Mouse (Mus musculus): Measurements from ENCODE around the gene Topbp1. TPM values are rescaled to one million over a fixed set of nuclear protein-coding genes. Genes with fewer than 3 reads are reported as not detected.

Topbp1 gene
- total and polyA plus RNA-seq, 3 experiments, result 59.7 to 472 (median 298) TPM

DNA sequence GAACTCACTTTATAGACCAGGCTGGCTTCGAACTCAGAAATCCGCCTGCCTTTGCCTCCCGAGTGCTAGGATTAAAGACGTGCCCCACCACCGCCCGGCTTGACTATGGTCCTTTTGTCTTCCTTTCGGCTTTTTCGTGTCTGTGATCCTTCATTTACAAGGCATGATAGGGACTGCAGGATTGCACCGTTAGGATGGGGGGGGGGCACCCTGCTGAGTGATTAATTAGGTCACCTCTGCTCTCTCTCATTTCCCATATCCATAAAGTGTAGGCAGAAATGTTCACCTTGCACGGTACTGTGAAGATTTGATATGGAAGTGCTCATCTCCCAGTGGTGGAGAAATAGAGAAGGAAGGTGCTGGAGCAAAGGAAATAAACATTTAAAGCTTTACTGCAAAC lies 73.7 kb downstream of the Topbp1 start:
- DNase-seq (ENCODE audit: low spot score) (no peak), ATAC-seq (ENCODE audit: extremely low read depth, insufficient number of reproducible peaks, low FRiP score, poor library complexity, severe bottlenecking) (no peak)
- Histone ChIP-seq H3K4me3 (ENCODE audit: low read depth, low read length) (no peak overlapping the region), H3K27me3 (ENCODE audit: insufficient read depth, low read length) (peaks cover 6% of the 10 kb centered on the region), H3K4me1 (ENCODE audit: insufficient read depth, low read depth, low read length) (no peaks in the 10 kb centered on the region), H3K36me3 (replicated peaks) (no peaks in the 10 kb centered on the region), H3K9me3 (replicated peaks) (no peaks in the 10 kb centered on the region)
- TF ChIP-seq CTCF (IDR thresholded peaks at IDR 0.05; ENCODE audit: low read depth, low read length), result no peak
- TF ChIP-seq GATA1 (IDR thresholded peaks at IDR 0.05; ENCODE audit: borderline replicate concordance, low read length), result no peak
- no peak for TF ChIP-seq GATA2 (IDR thresholded peaks at IDR 0.05; ENCODE audit: borderline replicate concordance, low read depth, low read length)
- no peak for TF ChIP-seq TAL1 (conservative IDR thresholded peaks at IDR 0.05; ENCODE audit: low read depth, low read length)
- no peak for TF ChIP-seq POLR2AphosphoS5 (IDR thresholded peaks at IDR 0.05; ENCODE audit: insufficient replicate concordance, low read depth, low read length)

DNA sequence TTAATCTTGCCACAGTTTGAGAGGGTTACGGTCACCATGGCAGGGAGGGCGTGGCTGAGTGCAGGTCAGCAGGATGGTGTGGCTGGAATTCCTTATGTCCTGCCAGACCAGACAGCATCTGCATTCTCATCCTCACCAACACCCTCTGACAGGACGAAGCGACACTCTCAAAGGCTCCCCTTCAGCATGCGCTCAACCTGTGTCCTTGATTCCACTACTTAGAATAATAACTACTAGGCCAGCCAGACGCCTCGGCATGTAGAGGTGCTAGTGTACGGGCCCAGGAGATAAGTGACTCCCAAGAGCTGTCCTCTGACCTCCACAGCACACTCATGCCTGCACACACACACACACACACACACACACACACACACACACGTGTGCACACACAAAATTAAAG lies 74.2 kb downstream of the Topbp1 start:
- no peak for ATAC-seq (ENCODE audit: extremely low read depth, insufficient number of reproducible peaks, low FRiP score, poor library complexity, severe bottlenecking)
- peaks cover 6% of the 10 kb centered on the region for H3K27me3 ChIP-seq (ENCODE audit: insufficient read depth, low read length)
- no peak overlapping the region for H3K4me3 ChIP-seq (ENCODE audit: low read depth, low read length)
- no peaks in the 10 kb centered on the region for H3K4me1 ChIP-seq (ENCODE audit: insufficient read depth, low read depth, low read length)
- no peak for DNase-seq (ENCODE audit: low spot score)
- H3K9me3 ChIP-seq (replicated peaks), result no peaks in the 10 kb centered on the region
- H3K36me3 ChIP-seq (replicated peaks), result no peaks in the 10 kb centered on the region
- TF ChIP-seq GATA2 (IDR thresholded peaks at IDR 0.05; ENCODE audit: borderline replicate concordance, low read depth, low read length) (no peak), TAL1 (conservative IDR thresholded peaks at IDR 0.05; ENCODE audit: low read depth, low read length) (no peak), CTCF (IDR thresholded peaks at IDR 0.05; ENCODE audit: low read depth, low read length) (no peak), GATA1 (IDR thresholded peaks at IDR 0.05; ENCODE audit: borderline replicate concordance, low read length) (no peak), POLR2AphosphoS5 (IDR thresholded peaks at IDR 0.05; ENCODE audit: insufficient replicate concordance, low read depth, low read length) (no peak)

- no peaks in the 10 kb centered on the region for H3K4me1 ChIP-seq (ENCODE audit: insufficient read depth, low read depth, low read length)
- H3K27me3 ChIP-seq (ENCODE audit: insufficient read depth, low read length), result peaks cover 6% of the 10 kb centered on the region; the same call in 1 of the 2 replicates
- no peaks in the 10 kb centered on the region for H3K9me3 ChIP-seq (replicated peaks)
- DNase-seq (ENCODE audit: low spot score) (no peak), ATAC-seq (ENCODE audit: extremely low read depth, insufficient number of reproducible peaks, low FRiP score, poor library complexity, severe bottlenecking) (no peak)
- H3K4me3 ChIP-seq (ENCODE audit: low read depth, low read length), result no peak overlapping the region
- no peaks in the 10 kb centered on the region for H3K36me3 ChIP-seq (replicated peaks)
- TF ChIP-seq CTCF (IDR thresholded peaks at IDR 0.05; ENCODE audit: low read depth, low read length) (no peak), GATA2 (IDR thresholded peaks at IDR 0.05; ENCODE audit: borderline replicate concordance, low read depth, low read length) (no peak), GATA1 (IDR thresholded peaks at IDR 0.05; ENCODE audit: borderline replicate concordance, low read length) (no peak), POLR2AphosphoS5 (IDR thresholded peaks at IDR 0.05; ENCODE audit: insufficient replicate concordance, low read depth, low read length) (no peak), TAL1 (conservative IDR thresholded peaks at IDR 0.05; ENCODE audit: low read depth, low read length) (no peak)
Observed at GRCm38 (mm10) chr9:103380566-103380965, 75.6 kb downstream of the Topbp1 start.

- no peaks in the 10 kb centered on the region for H3K36me3 ChIP-seq (replicated peaks)
- H3K27me3 ChIP-seq (ENCODE audit: insufficient read depth, low read length), result peaks cover 3% of the 10 kb centered on the region
- H3K4me1 ChIP-seq (ENCODE audit: insufficient read depth, low read depth, low read length), result no peaks in the 10 kb centered on the region
- TF ChIP-seq CTCF (IDR thresholded peaks at IDR 0.05; ENCODE audit: low read depth, low read length), result no peak
- no peak for TF ChIP-seq GATA1 (IDR thresholded peaks at IDR 0.05; ENCODE audit: borderline replicate concordance, low read length)
- TF ChIP-seq TAL1 (conservative IDR thresholded peaks at IDR 0.05; ENCODE audit: low read depth, low read length), result no peak
- no peak for TF ChIP-seq POLR2AphosphoS5 (IDR thresholded peaks at IDR 0.05; ENCODE audit: insufficient replicate concordance, low read depth, low read length)
- no peak for TF ChIP-seq GATA2 (IDR thresholded peaks at IDR 0.05; ENCODE audit: borderline replicate concordance, low read depth, low read length)
- DNase-seq (ENCODE audit: low spot score), result no peak
- no peaks in the 10 kb centered on the region for H3K9me3 ChIP-seq (replicated peaks)
- H3K4me3 ChIP-seq (ENCODE audit: low read depth, low read length), result no peak overlapping the region
- no peak for ATAC-seq (ENCODE audit: extremely low read depth, insufficient number of reproducible peaks, low FRiP score, poor library complexity, severe bottlenecking)
Observed at GRCm38 (mm10) chr9:103382989-103383388, 78.0 kb downstream of the Topbp1 start.

GRCm38 (mm10) chr9:103383576-103383975 lies 78.6 kb downstream of the Topbp1 start:
- ATAC-seq (ENCODE audit: extremely low read depth, insufficient number of reproducible peaks, low FRiP score, poor library complexity, severe bottlenecking) (no peak), DNase-seq (ENCODE audit: low spot score) (no peak)
- TF ChIP-seq TAL1 (conservative IDR thresholded peaks at IDR 0.05; ENCODE audit: low read depth, low read length), result no peak
- H3K4me1 ChIP-seq (ENCODE audit: insufficient read depth, low read depth, low read length), result no peaks in the 10 kb centered on the region
- H3K4me3 ChIP-seq (ENCODE audit: low read depth, low read length), result no peak overlapping the region
- H3K9me3 ChIP-seq (replicated peaks), result no peaks in the 10 kb centered on the region
- no peaks in the 10 kb centered on the region for H3K36me3 ChIP-seq (replicated peaks)
- H3K27me3 ChIP-seq (ENCODE audit: insufficient read depth, low read length), result peaks cover 3% of the 10 kb centered on the region

DNA sequence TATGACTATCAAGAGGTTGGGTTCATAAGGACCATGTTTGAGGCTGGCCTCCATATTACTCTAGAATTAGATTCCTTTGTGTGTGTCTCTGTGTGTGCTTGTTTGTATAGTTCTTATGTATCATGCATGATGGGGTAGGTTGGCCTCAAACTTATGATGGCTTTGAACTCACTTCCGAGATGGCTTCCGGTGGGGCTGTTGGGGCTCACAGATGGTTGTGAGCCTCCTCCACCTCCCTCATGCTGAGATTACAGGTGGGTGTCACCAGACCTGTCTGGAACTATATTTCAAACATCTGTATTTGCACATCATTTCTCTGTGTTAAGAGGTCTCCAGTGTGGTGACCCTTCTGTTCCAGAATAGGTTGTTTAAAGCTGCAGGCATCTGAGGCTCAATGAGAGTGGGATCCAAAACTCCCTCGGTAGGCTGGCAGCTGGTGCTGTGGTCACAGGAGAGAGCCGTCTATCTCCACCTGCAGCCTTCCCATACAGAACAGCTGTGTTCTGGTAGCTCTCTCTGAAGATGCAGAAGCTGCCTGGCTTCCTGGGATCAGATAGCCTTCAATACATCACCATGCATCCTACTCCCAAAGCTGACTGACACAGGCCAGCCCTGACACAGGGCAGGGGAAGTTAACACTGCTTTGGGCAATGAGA lies 79.3 kb downstream of the Topbp1 start:
- DNase-seq (ENCODE audit: low spot score) (no peak), ATAC-seq (ENCODE audit: extremely low read depth, insufficient number of reproducible peaks, low FRiP score, poor library complexity, severe bottlenecking) (no peak)
- Histone ChIP-seq H3K9me3 (replicated peaks) (no peaks in the 10 kb centered on the region), H3K36me3 (replicated peaks) (no peaks in the 10 kb centered on the region), H3K27me3 (ENCODE audit: insufficient read depth, low read length) (peaks cover 3% of the 10 kb centered on the region), H3K4me3 (ENCODE audit: low read depth, low read length) (no peak overlapping the region), H3K4me1 (ENCODE audit: insufficient read depth, low read depth, low read length) (no peaks in the 10 kb centered on the region)
- TF ChIP-seq GATA2 (IDR thresholded peaks at IDR 0.05; ENCODE audit: borderline replicate concordance, low read depth, low read length) (no peak), POLR2AphosphoS5 (IDR thresholded peaks at IDR 0.05; ENCODE audit: insufficient replicate concordance, low read depth, low read length) (no peak), CTCF (IDR thresholded peaks at IDR 0.05; ENCODE audit: low read depth, low read length) (no peak), TAL1 (conservative IDR thresholded peaks at IDR 0.05; ENCODE audit: low read depth, low read length) (no peak), GATA1 (IDR thresholded peaks at IDR 0.05; ENCODE audit: borderline replicate concordance, low read length) (no peak)
